Mouse (Mus musculus) megakaryocyte-erythroid progenitor cell, adult 5-6 weeks (primary cell): ENCODE measurements around the gene Ehmt2. TPM values are rescaled to one million over a fixed set of nuclear protein-coding genes. Genes with fewer than 3 reads are reported as not detected.
"Not testable (repeated sequence)": the region's sequence is repeated elsewhere in the genome, so short reads cannot be mapped to it uniquely, and the experiment has no call there.

Source experiments
- ATAC-seq: replicated peaks from 2 replicates; pipeline ENCODE4 v1.8.0; 2016; ENCODE audit warnings: mild to moderate bottlenecking, inconsistent platforms; ENCODE audit not compliant: severe bottlenecking, poor library complexity, low FRiP score, low TSS enrichment
- total RNA-seq, 2 experiments: library from RNA; stranded (forward) in 1 of 2; stranded (reverse) in 1 of 2; fragments of 200-1000, 215-1000 nt in 1 of 2; fragments of >200 nt in 1 of 2; fragmentation: Nextera tagmentation in 1 of 2; gene quantifications; 2 replicates each; pipeline ENCODE4 v1.2.3; 2014 to 2017

Gene Ehmt2
- total RNA-seq, 2 experiments from 2014 or later, result 72.7 to 86.5 TPM

- ATAC-seq, result no peak
Measured at GRCm38 (mm10) chr17:34916316-34916715, 18.0 kb downstream of the Ehmt2 start.

DNA sequence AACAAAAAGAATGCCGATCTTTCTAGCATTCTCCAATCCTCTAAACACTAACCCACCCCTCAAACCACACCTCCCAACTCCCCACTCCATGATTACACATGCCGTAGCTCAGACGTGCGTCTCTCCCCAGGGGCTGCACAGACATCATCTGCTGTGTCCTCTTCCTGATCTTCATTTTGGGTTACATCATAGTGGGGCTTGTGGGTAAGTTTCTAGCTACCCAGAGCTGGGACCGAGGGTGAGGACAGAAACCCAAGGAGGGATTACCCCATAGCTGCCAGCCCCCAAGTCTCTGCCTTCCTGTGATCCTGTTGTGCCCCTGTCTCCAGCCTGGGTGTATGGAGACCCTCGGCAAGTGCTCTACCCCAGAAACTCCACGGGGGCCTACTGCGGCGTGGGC, 18.9 kb downstream of the Ehmt2 start:
- no peak for ATAC-seq

- peak; percentile 42; the same call in 1 of the 2 replicates for ATAC-seq
Measured at GRCm38 (mm10) chr17:34922939-34923338, 24.7 kb downstream of the Ehmt2 start.

GRCm38 (mm10) chr17:34924258-34924657, 26.0 kb downstream of the Ehmt2 start:
- no peak for ATAC-seq

DNA sequence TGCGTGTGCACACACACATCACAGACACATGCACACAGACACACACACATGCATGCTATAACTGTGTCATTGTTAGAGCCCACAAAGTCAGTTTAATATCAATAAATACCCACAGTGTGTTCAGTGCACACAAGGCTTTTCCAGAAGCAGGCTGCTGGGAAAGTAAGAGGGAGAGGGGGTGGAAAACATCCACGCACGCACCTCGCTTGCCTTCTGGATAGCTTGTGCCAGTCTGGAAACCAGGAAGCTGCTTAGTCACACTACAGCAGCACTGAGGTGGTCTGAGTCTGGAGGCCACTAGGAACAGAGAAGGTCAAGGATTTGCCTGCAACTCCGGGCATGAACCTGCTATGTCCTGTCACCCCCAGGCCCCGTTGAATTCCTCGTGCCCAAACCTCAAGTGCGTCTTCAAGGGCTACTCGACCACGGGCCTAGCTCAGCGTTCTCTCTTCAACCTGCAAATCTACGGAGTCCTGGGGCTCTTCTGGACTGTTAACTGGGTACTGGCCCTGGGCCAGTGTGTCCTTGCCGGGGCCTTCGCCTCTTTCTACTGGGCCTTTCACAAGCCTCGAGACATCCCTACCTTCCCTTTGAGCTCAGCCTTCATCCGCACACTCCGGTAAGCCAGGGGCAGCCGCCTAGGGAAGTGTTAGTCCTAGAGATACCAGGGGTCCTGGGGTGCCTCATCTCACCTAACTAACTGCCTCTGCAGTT, 29.2 kb downstream of the Ehmt2 start:
- ATAC-seq, result no peak

GRCm38 (mm10) chr17:34928841-34929240, 30.6 kb downstream of the Ehmt2 start:
- ATAC-seq, result no peak

DNA sequence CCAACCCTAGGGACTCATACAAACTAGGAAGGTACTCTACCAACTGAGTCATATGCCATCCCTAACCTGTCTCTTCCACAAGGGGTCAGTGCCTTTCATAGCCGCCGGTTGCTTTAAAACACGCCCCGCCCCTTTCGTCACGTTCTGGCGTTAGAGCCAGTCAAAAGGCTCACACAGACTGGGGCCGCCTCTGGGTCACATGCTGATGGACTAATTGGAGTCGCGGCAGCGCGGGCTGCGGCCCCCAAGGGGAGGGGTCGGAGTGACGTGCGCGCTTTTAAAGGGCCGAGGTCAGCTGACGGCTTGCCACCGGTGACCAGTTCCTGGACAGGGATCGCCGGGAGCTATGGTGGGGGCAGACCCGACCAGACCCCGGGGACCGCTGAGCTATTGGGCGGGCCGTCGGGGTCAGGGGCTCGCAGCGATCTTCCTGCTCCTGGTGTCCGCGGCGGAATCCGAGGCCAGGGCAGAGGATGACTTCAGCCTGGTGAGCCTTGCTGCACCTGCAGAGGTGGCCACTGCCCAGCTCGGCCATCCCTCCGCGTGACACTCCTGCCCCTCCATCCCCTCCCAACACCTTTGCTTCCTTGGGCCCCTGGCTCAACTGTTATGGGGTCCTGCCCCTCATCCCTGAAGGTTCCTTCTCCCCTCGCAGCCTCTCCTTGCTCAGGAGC, 32.9 kb downstream of the Ehmt2 start, which contains the start of gene Neu1:
TSS of gene Neu1 (plus strand) at position 193 of the 674 bp plus-strand sequence.
- ATAC-seq, result peak; percentile 95

- ATAC-seq, result no peak
Measured at GRCm38 (mm10) chr17:34931735-34932098, 33.4 kb downstream of the Ehmt2 start.

- no peak for ATAC-seq
Measured at GRCm38 (mm10) chr17:34932287-34932686, 34.0 kb downstream of the Ehmt2 start.

- ATAC-seq, result no peak
Measured at GRCm38 (mm10) chr17:34934031-34934430, 35.8 kb downstream of the Ehmt2 start.

GRCm38 (mm10) chr17:34934830-34935229, 36.6 kb downstream of the Ehmt2 start:
- ATAC-seq, result no peak

DNA sequence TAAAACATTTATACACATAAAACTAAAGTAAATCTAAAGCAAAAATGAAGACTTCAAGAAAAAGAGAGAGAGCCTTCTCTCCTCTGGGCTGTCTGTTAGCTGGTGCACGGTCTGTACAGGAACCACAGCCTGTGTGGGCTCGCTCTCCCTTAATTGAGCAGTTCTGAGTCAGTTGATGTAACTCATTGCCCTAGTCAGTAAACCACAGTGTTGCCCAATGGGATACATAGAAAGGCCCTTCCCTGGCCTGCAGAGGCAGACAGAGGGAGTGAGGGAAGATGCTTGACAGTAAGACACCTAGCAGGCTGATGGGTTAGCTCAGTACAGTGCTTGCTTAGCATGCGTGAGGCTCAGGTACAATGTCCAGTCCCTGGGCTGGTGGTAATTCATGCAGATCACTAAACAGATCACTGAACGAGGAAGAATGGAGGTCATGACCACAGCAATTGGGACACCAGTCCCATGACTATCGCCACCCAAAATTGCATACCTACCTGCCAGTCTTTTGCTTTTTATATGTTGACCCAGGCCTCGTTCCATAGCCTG, 39.8 kb downstream of the Ehmt2 start:
- no peak for ATAC-seq

DNA sequence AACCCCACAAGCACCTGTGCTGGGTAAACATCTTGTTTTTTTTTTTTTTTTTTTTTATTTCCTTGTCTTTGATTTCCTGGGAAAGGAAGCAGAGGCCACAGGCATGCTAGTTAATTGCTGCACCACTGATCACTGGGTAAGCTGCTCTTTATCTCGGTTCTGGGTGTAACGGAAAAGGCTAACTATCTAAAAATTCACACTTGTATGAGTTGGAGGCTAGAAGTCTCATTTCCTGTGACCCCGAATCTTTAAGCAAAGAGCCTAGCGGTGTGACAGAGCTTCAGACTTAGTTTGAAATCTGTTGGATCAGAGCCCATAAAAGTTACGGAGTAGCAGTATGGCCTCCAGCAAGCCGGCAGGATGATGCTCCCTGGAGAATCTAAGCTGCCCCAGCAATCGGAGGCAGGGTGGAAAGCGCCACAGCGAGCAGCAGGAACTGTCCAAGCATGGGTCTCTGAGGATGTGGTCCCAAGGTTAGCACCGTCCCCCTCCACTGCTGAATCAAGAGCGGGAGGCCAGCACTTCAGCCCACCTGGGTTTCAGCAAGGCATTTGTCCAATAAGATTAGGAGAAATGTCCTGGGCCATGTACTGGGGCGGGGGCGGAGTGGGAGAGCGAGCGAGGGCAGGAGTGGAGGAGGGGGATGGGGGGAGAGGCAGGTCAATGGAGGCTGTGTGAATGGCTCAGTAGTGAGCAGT, 43.2 kb downstream of the Ehmt2 start:
- peak; percentile 66 for ATAC-seq

DNA sequence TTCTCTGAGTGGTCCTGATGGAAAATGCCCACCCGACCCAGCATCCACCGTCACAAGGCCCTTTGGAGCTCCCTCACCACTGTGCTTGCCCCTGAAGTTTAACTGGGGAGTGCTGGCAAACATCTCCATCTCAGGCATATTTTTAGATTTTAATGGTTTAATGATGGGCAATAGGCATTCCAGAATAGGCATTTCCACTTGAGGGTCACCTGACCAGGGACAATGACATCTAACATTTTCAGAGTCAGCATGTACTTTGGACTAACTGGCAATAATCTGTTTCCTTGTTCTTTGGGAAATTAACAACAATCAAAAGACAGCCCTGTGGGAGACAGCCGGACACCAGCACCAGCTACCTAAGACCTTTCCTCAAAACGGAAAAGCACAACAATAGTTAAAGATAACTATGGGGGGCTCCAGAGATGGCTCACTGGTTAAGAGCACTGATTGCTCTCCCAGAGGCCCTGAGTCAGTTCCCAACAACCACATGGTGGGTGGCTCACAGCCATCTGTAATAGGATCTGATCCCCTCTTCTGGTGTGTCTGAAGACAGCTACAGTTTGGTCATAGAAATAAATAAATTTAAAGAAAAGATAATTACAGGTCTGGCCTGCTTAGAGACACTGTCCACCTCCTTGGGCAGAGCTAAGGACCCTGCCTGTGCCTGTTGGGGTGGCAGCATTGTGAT, 45.0 kb downstream of the Ehmt2 start:
- ATAC-seq, result no peak

- no peak for ATAC-seq
Measured at GRCm38 (mm10) chr17:34944362-34944761, 46.1 kb downstream of the Ehmt2 start.

DNA sequence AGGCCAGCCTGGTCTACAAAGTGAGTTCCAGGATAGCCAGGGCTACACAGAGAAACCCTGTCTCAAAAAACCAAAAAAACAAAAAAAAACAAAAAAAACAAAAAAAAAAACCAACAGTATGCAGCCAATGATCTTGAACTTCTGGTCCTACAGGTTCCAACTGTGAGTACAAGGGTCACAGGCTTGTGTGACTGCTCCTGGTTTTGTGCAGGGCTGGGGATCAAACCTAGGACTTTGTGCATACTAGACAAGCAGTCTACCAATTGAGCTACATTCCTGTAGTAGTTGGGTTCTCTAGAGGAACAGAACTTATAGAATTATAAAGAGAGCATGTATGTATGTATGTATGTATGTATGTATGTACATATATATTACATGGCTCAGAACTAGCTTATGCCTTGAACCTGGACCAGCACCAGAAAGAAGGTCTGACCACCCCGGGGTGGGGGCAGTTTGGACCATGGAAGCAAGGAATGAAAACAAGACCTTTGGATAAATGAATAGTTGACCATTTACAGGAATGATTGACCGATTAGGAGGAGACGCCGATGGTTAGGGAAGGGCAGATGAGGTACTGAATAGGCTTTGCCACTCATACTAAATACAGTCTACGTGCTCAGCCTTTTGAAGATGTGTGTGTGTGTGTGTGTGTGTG, 48.3 kb downstream of the Ehmt2 start:
- no peak for ATAC-seq

- ATAC-seq, result no peak
Measured at GRCm38 (mm10) chr17:34947606-34948005, 49.3 kb downstream of the Ehmt2 start.

- not testable (repeated sequence) for ATAC-seq
Measured at GRCm38 (mm10) chr17:34948721-34949552, 50.7 kb downstream of the Ehmt2 start.
